Mouse (Mus musculus) liver, postnatal 0 days (tissue): ENCODE measurements at regions not wholly inside any gene's neighbourhood (a gene's known extent, or its start where the extent isn't known, plus 50 kb on each side); places are given as distances from the start of the nearest gene placed in this dataset.

Experiments used
- CTCF ChIP-seq: sonication (generic); IDR thresholded peaks from 2 replicates; pipeline ENCODE4 v1.5.1; 2016; ENCODE audit warnings: antibody characterized with exemption, low read depth
- EP300 ChIP-seq: IDR thresholded peaks from 2 replicates; pipeline ENCODE4 v1.6.1; 2016; ENCODE audit warnings: antibody characterized with exemption, low read depth, mild to moderate bottlenecking

DNA sequence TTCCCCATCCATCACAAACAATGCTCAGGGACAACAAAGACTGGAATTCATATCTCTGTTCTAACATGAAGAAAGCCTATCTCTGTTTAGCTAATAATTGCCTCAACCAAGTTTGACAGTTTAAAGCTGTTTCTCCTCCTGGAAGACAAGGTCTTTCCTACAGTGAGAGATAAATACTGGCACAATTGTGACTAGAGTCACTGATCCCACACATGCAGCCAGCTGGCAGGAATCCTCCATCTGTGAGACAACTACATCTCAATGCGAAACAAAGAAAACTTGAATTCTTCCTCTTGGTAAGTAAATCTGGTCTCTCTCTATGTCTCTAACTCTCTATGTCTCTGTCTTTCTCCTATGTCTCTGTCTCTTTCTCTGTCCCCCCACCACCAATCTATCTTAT is 239.1 kb upstream of the Nsun2 start:
- TF ChIP-seq CTCF (no peak), EP300 (no peak)
